Mouse (Mus musculus): ENCODE results near the gene Sfr1. TPM values are rescaled to one million over a fixed set of nuclear protein-coding genes. Genes with fewer than 3 reads are reported as not detected.

The Sfr1 gene
- total RNA-seq (2021) = 10 to 100 TPM; 71.2 to 79.0 TPM
- long read RNA-seq, experiment 1, transcript Sfr1-201 (4 exons, 1,657 nt) = major isoform, 81 of 147 reads
- long read RNA-seq, experiment 1, partial matches to known transcripts = 10 of 147 reads
- long read RNA-seq, experiment 1, other reads (novel, unspliced or antisense) = 56 of 147 reads
- long read RNA-seq, experiment 2, transcript Sfr1-201 (4 exons, 1,657 nt) = major isoform, 101 of 184 reads
- long read RNA-seq, experiment 2, partial matches to known transcripts = 8 of 184 reads
- long read RNA-seq, experiment 2, other reads (novel, unspliced or antisense) = 75 of 184 reads

DNA sequence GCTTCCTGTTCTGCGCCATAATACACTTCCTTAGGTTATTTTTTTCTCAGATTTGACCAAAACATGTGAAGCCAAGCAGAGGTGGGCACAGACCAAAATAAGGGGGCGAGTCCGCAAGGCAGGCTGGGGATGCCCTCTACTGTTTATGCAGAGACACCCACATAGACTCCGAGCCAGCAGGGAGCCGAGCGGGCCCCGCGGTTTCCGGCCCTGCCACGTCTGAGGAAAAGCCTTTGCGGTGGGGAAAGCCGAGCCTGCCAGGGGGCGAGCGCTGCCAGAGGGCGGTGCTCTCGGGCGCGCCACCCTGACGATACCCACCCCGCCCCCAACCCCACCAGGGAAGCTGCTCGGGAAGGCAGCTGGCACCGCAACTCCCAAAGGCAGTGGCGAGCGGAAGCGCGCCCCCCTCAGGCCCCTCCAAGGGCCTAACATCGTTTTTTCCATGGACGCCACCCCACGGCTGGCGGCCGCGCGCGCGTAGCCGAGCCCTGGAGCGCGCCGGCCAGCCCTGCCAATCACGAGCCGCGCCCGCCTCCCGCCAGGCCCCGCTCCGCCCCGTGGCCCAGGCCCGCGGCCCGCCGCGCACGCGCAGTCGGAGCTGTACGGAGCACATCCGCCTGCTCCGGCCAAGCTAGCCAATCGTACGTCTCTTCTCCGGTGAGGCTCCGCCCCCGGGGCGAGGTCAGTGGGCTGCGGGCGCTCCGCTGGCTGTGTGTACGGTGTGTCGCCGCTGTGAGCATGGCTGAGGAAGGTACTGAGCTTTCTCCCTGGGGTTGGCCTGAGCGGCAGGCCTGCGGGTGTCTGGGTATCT is at the start of gene Sfr1:
Sfr1 (plus strand) TSS at position 612 of the 811 bp plus-strand sequence.
- intact Hi-C loops (cut with DNase I) = loop anchor here (2.0 to 5.0 kb wide), 2 partner anchors 149 to 224 kb away; no protein-coding TSS in a partner anchor

DNA sequence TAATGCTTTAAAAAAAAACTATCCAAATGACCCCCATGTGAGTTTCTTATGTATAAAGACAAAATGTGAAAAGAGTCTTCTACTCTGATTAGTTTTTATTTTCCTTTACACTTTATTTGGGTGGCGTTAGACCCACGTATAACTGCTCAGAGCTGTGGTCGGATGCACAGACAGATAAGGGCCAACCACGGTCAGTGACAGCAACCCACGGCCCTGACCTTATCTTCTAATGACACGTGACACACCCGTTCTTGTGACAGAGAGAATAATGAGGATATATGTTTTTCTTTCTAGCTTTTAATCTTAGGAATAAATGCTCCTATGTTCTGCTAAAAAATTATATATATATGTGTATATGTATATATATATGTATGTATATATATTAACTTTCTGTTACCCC is 41.9 kb upstream of the Sfr1 start:
- no peak for DNase-seq
- intact Hi-C loops (cut with DNase I) = no loop called here

More for the DNA sequence above, at the start of gene Sfr1:
- DNase-seq = peak; percentile 98 to 99

DNA sequence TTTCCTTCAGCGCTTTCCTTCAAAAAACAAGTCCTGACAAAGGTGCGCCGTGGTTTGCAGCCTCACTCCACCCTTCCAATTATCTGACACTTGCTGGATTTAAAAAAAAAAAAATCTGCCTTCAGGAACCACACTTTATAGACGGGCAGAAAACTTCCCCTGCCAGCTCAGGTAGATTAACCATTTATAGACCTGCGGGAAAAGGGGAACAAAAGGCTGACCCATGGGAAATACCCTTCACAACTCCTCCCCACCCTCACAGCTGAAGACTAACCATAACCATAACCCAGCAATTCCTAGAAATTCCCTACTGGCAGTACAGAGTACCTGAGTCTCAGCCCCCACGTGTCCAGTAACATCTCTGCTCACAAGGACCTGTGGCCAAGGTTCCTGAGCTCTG is 39.5 kb upstream of the Sfr1 start, which contains the start of gene Col17a1:
Col17a1 (minus strand) TSS at position 101 of the 400 bp plus-strand sequence.
- DNase-seq = no peak
- intact Hi-C loops (cut with DNase I) = no loop called here

DNA sequence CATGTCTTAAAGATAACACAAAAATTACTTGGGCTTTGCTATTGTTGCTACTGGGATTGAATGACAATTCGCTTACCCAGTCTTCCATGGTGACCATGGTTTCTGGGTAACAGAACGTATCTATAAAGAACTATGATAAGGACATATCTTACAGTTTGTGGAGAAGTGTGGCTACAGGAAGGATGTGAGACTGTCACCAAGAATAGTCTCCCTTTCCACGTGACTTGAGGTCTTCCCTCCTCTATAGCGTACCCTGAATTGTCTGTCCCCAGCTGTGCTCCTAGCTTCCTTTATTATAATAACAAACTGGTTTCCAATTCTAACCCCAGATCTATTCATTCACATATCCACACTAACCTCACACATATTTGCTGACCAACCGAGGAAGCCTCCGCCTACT is 35.8 kb upstream of the Sfr1 start:
- no peak for DNase-seq
- intact Hi-C loops (cut with DNase I) = no loop called here

DNA sequence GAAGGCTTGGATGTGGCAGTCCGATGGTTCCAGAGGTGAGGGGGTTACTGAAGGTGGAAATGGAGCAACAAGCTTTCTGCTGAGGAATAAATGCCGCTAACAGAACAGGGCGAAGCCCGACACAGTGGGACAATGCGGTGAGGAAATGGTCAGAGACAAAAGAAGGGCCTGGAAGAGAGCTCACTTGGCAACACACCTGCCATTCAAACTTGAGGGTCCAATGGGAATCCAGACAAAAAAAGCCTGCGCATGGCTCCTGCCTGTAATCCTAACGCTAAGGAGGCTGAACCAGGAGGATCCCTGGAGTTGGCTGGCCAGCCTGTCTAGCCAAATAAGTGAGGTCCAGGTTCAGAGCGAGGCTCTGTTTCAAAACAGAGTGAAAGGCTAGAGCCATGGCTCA is 35.1 kb upstream of the Sfr1 start:
- DNase-seq = no peak
- intact Hi-C loops (cut with DNase I) = no loop called here

DNA sequence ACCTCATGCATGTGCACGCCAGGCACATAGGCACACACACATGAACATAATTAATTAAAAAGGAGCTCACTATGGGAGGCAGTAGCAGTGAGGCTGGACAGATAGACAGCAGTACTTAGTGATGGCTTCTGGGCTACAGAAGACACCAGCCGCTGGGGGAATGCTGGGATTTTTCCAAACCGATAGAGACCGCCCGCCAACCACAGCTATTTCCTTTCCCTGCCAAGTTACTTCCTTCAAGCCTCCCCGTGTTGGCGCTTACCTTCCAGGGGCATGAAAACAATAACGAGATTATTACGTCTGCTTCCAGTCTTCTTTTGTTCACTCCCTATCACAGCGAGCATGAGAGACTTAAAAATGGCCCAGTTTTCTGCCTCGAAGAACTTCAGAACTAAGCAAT is 34.4 kb upstream of the Sfr1 start:
- intact Hi-C loops (cut with DNase I) = no loop called here
- DNase-seq = no peak

DNA sequence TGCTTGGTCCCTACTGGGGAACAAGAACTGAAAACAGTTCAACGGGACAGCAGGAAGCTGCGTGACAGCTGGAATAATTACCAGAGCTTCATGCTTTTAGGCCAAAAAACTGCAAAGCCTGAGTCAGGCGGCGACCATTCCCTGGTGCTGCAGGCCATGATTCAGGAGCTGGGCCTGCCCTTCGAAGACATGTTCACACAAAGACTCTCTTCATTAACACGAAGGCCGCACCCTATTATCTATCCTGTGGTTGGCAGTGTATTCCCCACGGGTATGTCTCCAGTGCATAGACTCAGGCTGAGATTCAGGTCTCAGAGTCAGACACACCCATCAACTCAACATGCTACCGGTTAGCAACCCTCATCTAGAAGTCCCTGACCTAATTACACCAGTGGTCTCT is 33.2 kb upstream of the Sfr1 start:
- intact Hi-C loops (cut with DNase I) = no loop called here

DNA sequence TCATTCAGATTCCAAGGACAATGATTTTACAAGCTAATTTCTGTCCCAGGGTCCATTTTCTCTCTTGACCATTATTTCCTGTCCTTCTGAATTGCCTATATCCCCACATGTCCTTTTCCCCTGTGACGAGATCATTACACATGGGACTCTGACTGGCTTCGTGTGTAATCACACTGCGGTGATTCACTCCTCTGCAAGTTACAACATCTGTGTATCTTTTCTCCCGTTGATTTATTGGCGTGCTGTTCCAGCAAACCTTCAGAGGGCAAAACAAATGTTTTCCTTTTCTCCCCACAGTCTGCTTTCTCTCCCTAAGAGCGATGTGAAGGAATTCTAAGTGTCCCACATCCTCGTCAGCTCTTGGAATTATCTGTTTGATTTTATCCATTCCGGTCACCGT is 31.7 kb upstream of the Sfr1 start:
- intact Hi-C loops (cut with DNase I) = no loop called here
- no peak for DNase-seq

More for the DNA sequence above, 33.2 kb upstream of the Sfr1 start:
- no peak for DNase-seq

DNA sequence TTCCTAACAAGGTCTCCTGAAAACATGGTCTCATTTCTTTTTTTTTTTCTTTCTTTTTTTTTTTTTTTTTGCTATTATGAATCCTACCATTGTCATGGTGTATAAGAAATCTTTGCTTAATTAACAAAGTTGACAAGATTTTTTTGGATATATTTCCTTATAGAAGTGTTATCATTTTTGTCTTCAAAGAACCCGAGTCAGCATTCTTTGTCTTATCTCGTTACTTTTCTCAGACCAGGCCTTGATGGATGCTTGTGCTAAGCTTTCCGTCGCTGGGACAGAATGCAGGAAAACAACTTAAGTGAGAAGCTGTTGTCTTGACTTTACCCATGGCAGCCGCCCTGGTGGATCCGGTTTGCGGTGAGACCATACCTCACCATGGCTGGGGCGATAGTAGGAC is 31.0 kb upstream of the Sfr1 start:
- no peak for DNase-seq
- intact Hi-C loops (cut with DNase I) = no loop called here

DNA sequence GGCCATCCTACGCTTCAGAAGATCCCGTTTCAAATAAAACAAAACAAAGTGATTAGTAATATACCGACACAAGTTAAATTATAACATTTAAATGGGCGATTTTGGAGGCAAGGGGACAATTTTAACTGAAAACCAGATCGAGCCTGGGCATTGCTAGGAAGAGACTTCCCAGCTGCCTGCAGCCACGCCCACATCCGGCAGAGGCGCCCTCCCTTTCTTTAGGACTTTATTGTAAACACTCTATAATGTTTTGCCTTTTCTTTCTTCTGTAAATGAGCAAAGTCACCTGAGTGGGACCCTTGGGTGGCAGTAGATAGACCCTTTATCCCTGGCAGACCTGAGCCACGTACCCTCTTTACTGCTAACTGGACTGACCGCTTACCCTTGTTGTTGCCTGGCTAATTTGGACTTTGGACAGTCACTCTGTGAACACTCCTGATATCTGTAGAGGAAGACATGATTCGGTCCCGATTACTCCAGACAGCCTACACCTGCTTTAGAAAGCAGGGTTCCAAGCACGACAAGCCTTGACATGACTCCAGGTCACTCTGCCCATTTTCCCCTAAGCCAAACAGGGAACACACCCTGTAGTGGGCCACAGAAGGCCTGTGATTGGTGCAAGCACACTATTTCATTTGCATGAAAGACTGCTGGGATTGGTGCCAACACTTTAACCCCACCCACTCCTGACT is 26.3 kb upstream of the Sfr1 start:
- no peak for DNase-seq
- intact Hi-C loops (cut with DNase I) = no loop called here

DNA sequence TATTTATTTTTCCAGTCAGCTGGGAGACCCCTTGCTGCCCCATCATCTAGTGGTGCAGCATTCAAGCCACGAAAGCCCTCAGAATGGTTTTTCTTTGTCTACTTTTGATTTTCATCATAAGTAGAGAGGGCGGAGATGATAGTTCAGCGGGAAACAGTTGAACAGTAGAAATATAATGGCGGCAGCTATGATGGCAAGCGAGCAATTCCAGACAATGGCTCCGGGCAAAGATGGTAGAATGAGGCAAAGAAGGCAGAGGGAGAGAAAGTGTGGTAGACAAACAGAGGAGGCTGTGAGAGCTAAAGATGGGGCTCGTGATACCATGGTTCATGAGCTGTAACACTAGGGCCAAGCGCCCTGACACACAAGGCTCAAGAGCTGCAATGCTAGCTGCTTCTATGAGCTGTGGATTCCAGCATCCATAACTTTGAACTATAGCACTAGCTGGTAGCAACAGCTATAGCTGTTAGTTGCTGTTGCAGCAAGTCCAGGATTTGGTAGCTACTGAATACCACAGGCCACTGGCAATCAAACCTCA is 25.6 kb upstream of the Sfr1 start:
- DNase-seq = no peak
- intact Hi-C loops (cut with DNase I) = no loop called here

DNA sequence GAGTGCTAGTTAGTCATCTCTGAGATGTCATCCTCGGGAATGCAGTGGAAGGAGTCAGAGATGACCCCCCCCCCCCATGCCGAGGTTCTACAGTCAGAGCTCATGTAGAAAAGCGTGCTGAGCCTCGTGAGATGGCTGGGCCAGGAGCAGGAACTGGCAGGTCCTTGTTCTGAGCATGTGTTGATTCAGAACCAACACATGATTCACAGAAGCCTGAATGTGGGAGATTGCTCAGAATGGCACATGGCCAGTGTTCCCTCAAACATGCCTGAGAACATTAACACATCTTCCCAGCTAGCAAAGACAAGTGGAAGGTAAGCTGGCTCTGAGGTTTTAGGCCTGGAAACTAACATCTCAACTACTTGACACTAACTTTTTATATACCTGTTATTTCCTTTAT is 21.1 kb upstream of the Sfr1 start:
- DNase-seq = no peak
- intact Hi-C loops (cut with DNase I) = no loop called here

DNA sequence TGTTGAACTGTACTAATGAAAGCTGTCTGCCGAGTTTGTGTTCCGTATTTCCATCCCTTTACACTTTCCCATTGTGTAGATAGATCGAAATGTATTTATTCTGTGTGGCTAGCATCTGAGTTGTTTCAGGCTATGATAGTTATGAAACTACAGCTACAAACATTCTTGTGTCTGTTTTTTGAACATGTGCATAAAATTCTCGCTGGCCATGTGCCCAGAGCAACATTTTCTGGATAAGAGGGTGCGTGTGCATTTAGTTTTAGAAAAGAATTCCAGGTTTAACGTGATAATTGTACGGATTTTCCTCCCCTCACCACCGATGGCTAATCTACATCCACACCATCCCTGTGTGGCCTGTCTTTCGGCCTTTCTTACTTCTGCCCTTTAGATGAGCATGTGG is 18.0 kb upstream of the Sfr1 start:
- intact Hi-C loops (cut with DNase I) = no loop called here
- no peak for DNase-seq

DNA sequence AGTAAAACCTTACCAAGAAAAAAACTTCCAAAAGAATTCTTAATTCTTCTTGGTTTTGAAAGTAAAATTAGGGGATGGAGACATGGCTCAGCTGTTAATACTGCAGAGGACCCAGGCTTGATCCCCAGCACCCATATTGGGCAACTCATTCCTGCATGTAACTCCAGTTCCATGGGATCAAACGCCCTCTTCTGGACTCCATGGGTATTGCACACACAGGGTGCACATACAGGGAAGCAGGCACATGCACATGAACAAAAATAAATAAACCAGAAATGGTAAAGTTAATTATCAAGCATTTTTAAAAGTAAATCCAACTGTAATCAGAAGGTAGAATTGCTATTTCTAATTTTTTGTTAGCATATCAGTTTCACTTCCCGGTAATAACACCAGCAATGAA is 15.3 kb upstream of the Sfr1 start:
- DNase-seq = no peak
- intact Hi-C loops (cut with DNase I) = no loop called here

DNA sequence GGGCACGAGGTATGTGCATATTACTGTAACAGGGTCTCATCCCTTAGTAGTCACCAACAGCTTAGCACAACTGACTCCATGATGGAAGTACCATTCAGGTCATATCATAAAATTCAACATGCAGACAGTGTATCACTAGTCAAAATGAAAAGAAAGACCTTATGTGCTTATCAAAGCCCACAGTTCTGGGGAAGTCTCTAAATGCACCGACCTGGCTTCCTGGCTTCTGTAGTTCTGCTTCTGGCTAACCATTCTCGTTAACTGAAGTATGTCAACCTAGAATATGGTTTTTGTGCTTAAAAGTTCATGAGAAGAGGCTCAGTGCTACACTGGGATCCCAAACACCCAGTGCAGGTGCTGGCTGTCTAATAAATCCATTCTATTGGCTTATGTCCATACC is 12.3 kb upstream of the Sfr1 start:
- intact Hi-C loops (cut with DNase I) = no loop called here
- DNase-seq = no peak

DNA sequence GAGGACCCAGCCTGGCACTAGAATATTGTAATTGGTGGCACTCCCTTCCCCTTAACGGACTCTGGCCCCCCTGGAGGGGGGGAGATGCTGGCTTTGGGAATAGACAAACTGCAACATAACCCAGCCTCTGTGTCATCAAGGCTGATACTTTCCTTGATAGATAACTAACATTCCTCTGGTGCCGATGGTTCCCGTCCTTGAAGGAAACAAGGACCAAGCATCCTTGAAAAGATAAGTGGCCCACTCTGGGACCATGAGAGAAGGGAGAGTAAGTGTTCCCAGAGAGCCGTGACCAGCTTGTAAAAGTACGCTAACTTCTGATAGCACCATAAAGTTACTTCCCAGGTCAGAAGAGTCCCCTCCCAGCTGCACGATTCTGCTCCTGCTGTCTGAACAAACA is 9.0 kb upstream of the Sfr1 start:
- intact Hi-C loops (cut with DNase I) = no loop called here

DNA sequence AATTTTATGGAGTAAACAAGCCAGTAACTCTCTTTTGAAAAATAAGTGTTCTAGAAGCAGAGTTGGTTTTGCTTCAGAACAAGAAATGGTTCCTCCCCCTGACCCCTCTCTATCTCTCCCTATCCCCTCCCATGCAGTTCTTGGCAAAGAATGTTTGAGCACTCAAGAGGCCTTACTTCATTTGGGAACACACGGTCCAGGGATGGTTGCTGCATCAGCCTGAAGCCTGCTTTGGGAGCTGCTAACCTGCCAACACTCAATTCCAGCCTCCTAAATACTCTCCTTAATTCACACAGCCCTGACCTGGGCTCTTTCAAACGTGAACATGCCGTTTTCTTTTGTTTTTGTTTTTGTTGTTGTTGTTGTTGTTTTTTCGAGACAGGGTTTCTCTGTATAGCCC is 6.6 kb upstream of the Sfr1 start:
- intact Hi-C loops (cut with DNase I) = loop anchor here (5.0 kb wide), 1 partner anchor 63 kb away; no protein-coding TSS in a partner anchor
- no peak for DNase-seq

More for the DNA sequence above, 9.0 kb upstream of the Sfr1 start:
- DNase-seq = no peak

DNA sequence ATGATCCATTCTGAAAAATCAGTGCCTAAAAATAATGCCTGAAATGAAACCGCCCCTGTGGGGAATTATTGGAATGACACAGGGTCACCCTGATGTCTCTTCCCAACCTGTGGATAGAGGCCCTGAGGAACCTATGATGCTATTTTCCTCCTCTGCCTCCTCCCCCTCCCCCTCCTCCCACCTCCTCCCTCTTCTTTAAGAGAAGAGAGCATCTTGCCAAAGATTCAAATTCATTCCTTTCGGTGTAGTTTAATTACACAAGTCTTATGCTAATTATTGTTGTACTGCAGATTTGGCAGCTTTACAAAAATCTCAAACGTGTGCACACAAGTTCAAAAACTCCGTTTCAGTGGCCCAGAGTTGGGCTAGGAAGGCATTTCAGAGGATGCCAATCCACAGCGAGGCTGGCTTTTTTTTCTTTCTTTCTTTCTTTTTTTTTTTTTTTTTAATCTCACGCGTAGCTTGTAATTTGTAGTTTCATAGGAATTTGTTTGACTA is 5.8 kb upstream of the Sfr1 start:
- intact Hi-C loops (cut with DNase I) = loop anchor here (5.0 kb wide), 1 partner anchor 63 kb away; no protein-coding TSS in a partner anchor
- DNase-seq = no peak

DNA sequence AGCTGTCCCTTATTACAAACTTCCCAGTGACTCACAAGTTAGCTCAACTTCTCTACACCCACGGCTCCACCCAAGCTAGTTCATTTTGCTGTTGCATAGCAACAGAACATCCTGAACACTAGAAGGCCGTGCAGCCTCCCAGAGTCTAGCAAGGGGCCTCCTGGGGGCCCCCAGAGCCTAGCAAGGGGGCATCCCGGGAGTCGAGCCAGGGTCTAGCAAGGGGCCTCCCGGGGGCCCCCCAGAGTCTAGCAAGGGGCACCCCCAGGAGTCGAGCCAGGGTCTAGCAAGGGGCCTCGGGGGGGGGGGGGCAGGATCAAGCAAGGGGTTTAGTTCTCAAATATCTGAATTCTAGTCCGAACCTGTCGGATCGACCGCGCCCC is 801 bp upstream of the Sfr1 start:
- DNase-seq = peak in 1 of 2 experiments; percentile 44
- intact Hi-C loops (cut with DNase I) = loop anchor here (2.0 to 5.0 kb wide), 2 partner anchors 148 to 224 kb away; no protein-coding TSS in a partner anchor

DNA sequence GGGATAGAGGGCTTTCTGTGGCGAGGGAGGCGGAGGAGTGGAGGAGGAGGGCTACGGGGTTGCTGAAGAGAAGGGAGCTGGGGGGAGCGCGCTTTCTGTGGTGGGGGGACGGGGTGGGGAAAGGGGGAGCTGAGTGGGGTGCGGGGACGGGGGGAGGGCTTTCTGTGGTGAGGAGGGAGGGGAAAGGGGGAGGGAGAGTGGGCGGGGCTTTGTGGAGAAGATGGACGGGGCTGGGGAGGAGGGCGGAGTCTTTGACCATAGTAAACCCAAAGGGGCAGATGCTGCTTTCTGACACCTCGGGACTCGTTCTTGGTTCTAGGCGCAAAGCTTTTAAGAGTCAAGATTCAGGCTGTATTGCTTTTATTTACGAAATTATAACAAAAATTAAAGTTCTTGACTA is 449 bp downstream of the Sfr1 start:
- intact Hi-C loops (cut with DNase I) = loop anchor here (2.0 to 5.0 kb wide), 2 partner anchors 150 to 225 kb away; no protein-coding TSS in a partner anchor
- DNase-seq = peak in 1 of 2 experiments; percentile 53

DNA sequence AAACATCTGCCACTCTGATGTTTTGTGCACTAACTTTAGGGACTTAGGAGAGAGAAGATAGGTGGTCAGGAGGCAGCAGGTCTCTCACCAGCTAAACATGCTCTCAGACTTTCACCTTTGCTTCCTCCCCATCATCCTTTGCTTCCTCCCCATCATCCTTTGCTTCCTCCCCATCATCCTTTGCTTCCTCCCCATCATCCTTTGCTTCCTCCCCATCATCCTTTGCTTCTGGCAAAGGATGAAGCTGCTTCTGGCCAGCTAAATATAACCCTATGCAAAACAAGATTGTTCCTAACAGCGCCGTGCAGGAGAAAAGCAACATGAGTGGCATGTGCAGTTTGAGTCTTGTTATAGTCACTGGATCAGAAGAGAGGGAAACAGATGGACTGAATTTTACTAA is 15.6 kb downstream of the Sfr1 start:
- no peak for DNase-seq
- intact Hi-C loops (cut with DNase I) = no loop called here

All from gastrocnemius, postnatal 36 days (tissue).